Mouse (Mus musculus): ENCODE measurements around the gene Hpn. TPM values are rescaled to one million over a fixed set of nuclear protein-coding genes. Genes with fewer than 3 reads are reported as not detected.

Gene Hpn
- polyA plus RNA-seq, 1 experiment: 22.1 TPM

- no peaks in the 10 kb centered on the region for H3K27me3 ChIP-seq (ENCODE audit: control insufficient read depth, insufficient read depth, low read length)
- TF ChIP-seq CTCF (IDR thresholded peaks at IDR 0.05; ENCODE audit: extremely low read depth, insufficient read depth, insufficient read length, insufficient replicate concordance): no peak
- TF ChIP-seq POLR2A (IDR thresholded peaks at IDR 0.05; ENCODE audit: low read depth, low read length): no peak
- whole genome bisulfite sequencing: 85% methylated on average over 5 of the region's 5 CpGs
These were observed 38.6 kb downstream of the Hpn start, which contains the start of gene Fxyd3 for GRCm38 (mm10) chr7:31076492-31076891. Fxyd3 (minus strand) TSS chr7:31076704.

GRCm38 (mm10) chr7:31074713-31075069, 40.4 kb downstream of the Hpn start:
- no peak overlapping the region for H3K27ac ChIP-seq (ENCODE audit: insufficient read depth, low read length)
- no peak overlapping the region for H3K4me3 ChIP-seq (ENCODE audit: extremely low read depth, insufficient read depth, insufficient read length)
- DNase-seq (ENCODE audit: low read depth in 1 of 2, low spot score in 2 of 2): no peak
- no peaks in the 10 kb centered on the region for H3K36me3 ChIP-seq (ENCODE audit: control insufficient read depth, insufficient read depth, low read length)
- no peaks in the 10 kb centered on the region for H3K4me1 ChIP-seq (ENCODE audit: control insufficient read depth, insufficient read depth, insufficient read length)
- no peak for TF ChIP-seq POLR2A (IDR thresholded peaks at IDR 0.05; ENCODE audit: low read depth, low read length)
- no peak for TF ChIP-seq CTCF (IDR thresholded peaks at IDR 0.05; ENCODE audit: extremely low read depth, insufficient read depth, insufficient read length, insufficient replicate concordance)
- no peaks in the 10 kb centered on the region for H3K27me3 ChIP-seq (ENCODE audit: control insufficient read depth, insufficient read depth, low read length)
- WGBS: 85% methylated on average over 5 of the region's 5 CpGs

More at GRCm38 (mm10) chr7:31076492-31076891, 38.6 kb downstream of the Hpn start, which contains the start of gene Fxyd3:
- no peaks in the 10 kb centered on the region for H3K4me1 ChIP-seq (ENCODE audit: control insufficient read depth, insufficient read depth, insufficient read length)
- DNase-seq (ENCODE audit: low read depth in 1 of 2, low spot score in 2 of 2): no peak
- H3K4me3 ChIP-seq (ENCODE audit: extremely low read depth, insufficient read depth, insufficient read length): no peak within 1 kb of the TSS
- no peaks in the 10 kb centered on the region for H3K36me3 ChIP-seq (ENCODE audit: control insufficient read depth, insufficient read depth, low read length)
- no peak within 1 kb of the TSS for H3K27ac ChIP-seq (ENCODE audit: insufficient read depth, low read length)

GRCm38 (mm10) chr7:31074061-31074712, 40.9 kb downstream of the Hpn start:
- WGBS: 79% methylated on average over 7 of the region's 7 CpGs
- Histone ChIP-seq H3K4me1 (ENCODE audit: control insufficient read depth, insufficient read depth, insufficient read length) (no peaks in the 10 kb centered on the region), H3K36me3 (ENCODE audit: control insufficient read depth, insufficient read depth, low read length) (no peaks in the 10 kb centered on the region), H3K4me3 (ENCODE audit: extremely low read depth, insufficient read depth, insufficient read length) (no peak overlapping the region), H3K27ac (ENCODE audit: insufficient read depth, low read length) (no peak overlapping the region), H3K27me3 (ENCODE audit: control insufficient read depth, insufficient read depth, low read length) (no peaks in the 10 kb centered on the region)
- DNase-seq (ENCODE audit: low read depth in 1 of 2, low spot score in 2 of 2): no peak
- no peak for TF ChIP-seq POLR2A (IDR thresholded peaks at IDR 0.05; ENCODE audit: low read depth, low read length)
- TF ChIP-seq CTCF (IDR thresholded peaks at IDR 0.05; ENCODE audit: extremely low read depth, insufficient read depth, insufficient read length, insufficient replicate concordance): no peak

- DNase-seq (ENCODE audit: low read depth in 1 of 2, low spot score in 2 of 2): no peak
- no peaks in the 10 kb centered on the region for H3K27me3 ChIP-seq (ENCODE audit: control insufficient read depth, insufficient read depth, low read length)
- H3K36me3 ChIP-seq (ENCODE audit: control insufficient read depth, insufficient read depth, low read length): no peaks in the 10 kb centered on the region
- no peak overlapping the region for H3K4me3 ChIP-seq (ENCODE audit: extremely low read depth, insufficient read depth, insufficient read length)
- TF ChIP-seq POLR2A (IDR thresholded peaks at IDR 0.05; ENCODE audit: low read depth, low read length): no peak
- TF ChIP-seq CTCF (IDR thresholded peaks at IDR 0.05; ENCODE audit: extremely low read depth, insufficient read depth, insufficient read length, insufficient replicate concordance): no peak
- H3K27ac ChIP-seq (ENCODE audit: insufficient read depth, low read length): no peak overlapping the region
- H3K4me1 ChIP-seq (ENCODE audit: control insufficient read depth, insufficient read depth, insufficient read length): no peaks in the 10 kb centered on the region
These were observed 41.5 kb downstream of the Hpn start for GRCm38 (mm10) chr7:31073546-31073945.

- TF ChIP-seq POLR2A (IDR thresholded peaks at IDR 0.05; ENCODE audit: low read depth, low read length) (no peak), CTCF (IDR thresholded peaks at IDR 0.05; ENCODE audit: extremely low read depth, insufficient read depth, insufficient read length, insufficient replicate concordance) (no peak)
- 90% methylated on average over 9 of the region's 9 CpGs for WGBS
- no peaks in the 10 kb centered on the region for H3K27me3 ChIP-seq (ENCODE audit: control insufficient read depth, insufficient read depth, low read length)
- no peak overlapping the region for H3K4me3 ChIP-seq (ENCODE audit: extremely low read depth, insufficient read depth, insufficient read length)
- no peaks in the 10 kb centered on the region for H3K36me3 ChIP-seq (ENCODE audit: control insufficient read depth, insufficient read depth, low read length)
- no peaks in the 10 kb centered on the region for H3K4me1 ChIP-seq (ENCODE audit: control insufficient read depth, insufficient read depth, insufficient read length)
- no peak for DNase-seq (ENCODE audit: low read depth in 1 of 2, low spot score in 2 of 2)
- no peak overlapping the region for H3K27ac ChIP-seq (ENCODE audit: insufficient read depth, low read length)
These were observed 42.8 kb downstream of the Hpn start for GRCm38 (mm10) chr7:31072326-31072725.

GRCm38 (mm10) chr7:31070324-31070723, 44.8 kb downstream of the Hpn start:
- TF ChIP-seq CTCF (IDR thresholded peaks at IDR 0.05; ENCODE audit: extremely low read depth, insufficient read depth, insufficient read length, insufficient replicate concordance) (no peak), POLR2A (IDR thresholded peaks at IDR 0.05; ENCODE audit: low read depth, low read length) (no peak)
- H3K4me3 ChIP-seq (ENCODE audit: extremely low read depth, insufficient read depth, insufficient read length): no peak overlapping the region
- 89% methylated on average over 6 of the region's 6 CpGs for WGBS
- H3K4me1 ChIP-seq (ENCODE audit: control insufficient read depth, insufficient read depth, insufficient read length): no peaks in the 10 kb centered on the region
- no peaks in the 10 kb centered on the region for H3K36me3 ChIP-seq (ENCODE audit: control insufficient read depth, insufficient read depth, low read length)
- no peak for DNase-seq (ENCODE audit: low read depth in 1 of 2, low spot score in 2 of 2)
- no peaks in the 10 kb centered on the region for H3K27me3 ChIP-seq (ENCODE audit: control insufficient read depth, insufficient read depth, low read length)
- no peak overlapping the region for H3K27ac ChIP-seq (ENCODE audit: insufficient read depth, low read length)

GRCm38 (mm10) chr7:31069491-31069890, 45.6 kb downstream of the Hpn start:
- Histone ChIP-seq H3K4me1 (ENCODE audit: control insufficient read depth, insufficient read depth, insufficient read length) (no peaks in the 10 kb centered on the region), H3K27me3 (ENCODE audit: control insufficient read depth, insufficient read depth, low read length) (no peaks in the 10 kb centered on the region), H3K36me3 (ENCODE audit: control insufficient read depth, insufficient read depth, low read length) (no peaks in the 10 kb centered on the region), H3K4me3 (ENCODE audit: extremely low read depth, insufficient read depth, insufficient read length) (no peak overlapping the region), H3K27ac (ENCODE audit: insufficient read depth, low read length) (no peak overlapping the region)
- DNase-seq (ENCODE audit: low read depth in 1 of 2, low spot score in 2 of 2): no peak
- TF ChIP-seq CTCF (IDR thresholded peaks at IDR 0.05; ENCODE audit: extremely low read depth, insufficient read depth, insufficient read length, insufficient replicate concordance) (no peak), POLR2A (IDR thresholded peaks at IDR 0.05; ENCODE audit: low read depth, low read length) (no peak)
- WGBS: 87% methylated on average over 14 of the region's 14 CpGs
